Mouse (Mus musculus): Measurements from ENCODE around the gene Rbm20.

GRCm38 (mm10) chr19:53892838-53893359 is 215.8 kb downstream of the Rbm20 start:
- TF ChIP-seq CTCF (IDR thresholded peaks at IDR 0.05; ENCODE audit: low read depth, low read length) (no peak), GATA1 (IDR thresholded peaks at IDR 0.05; ENCODE audit: borderline replicate concordance, low read length) (no peak), POLR2AphosphoS5 (IDR thresholded peaks at IDR 0.05; ENCODE audit: insufficient replicate concordance, low read depth, low read length) (no peak)

Data from G1E (cell line).